Mouse (Mus musculus): ENCODE results near the gene AU015836.
"Not testable (repeated sequence)": the region's sequence is repeated elsewhere in the genome, so short reads cannot be mapped to it uniquely, and the experiment has no call there.

AU015836 gene

DNA sequence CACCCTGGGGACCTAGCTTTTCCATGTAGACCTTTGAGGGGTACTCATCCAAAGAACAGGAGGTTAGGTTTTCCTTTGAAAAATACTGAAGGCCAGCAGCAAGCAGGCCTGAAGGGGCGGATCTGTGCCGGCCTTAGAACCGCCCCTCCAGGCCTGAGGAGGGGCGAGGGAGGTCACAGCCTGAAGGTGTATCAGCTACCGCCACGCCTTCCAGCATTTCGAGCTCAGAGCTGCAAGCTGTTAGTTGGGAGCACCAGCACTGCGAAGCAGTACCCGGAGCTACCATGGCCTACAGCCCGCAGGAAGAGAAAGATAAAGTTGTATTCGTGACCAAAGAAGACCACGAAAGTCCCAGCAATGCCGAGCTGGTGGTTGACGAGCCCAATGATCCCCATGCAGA is at the start of gene AU015836:
Gene AU015836 (plus strand): TSS at position 216 of the 400 bp plus-strand sequence.
- DNase-seq (ENCODE audit: inconsistent age in 2 of 2, low spot score in 1 of 2) = no peak

DNA sequence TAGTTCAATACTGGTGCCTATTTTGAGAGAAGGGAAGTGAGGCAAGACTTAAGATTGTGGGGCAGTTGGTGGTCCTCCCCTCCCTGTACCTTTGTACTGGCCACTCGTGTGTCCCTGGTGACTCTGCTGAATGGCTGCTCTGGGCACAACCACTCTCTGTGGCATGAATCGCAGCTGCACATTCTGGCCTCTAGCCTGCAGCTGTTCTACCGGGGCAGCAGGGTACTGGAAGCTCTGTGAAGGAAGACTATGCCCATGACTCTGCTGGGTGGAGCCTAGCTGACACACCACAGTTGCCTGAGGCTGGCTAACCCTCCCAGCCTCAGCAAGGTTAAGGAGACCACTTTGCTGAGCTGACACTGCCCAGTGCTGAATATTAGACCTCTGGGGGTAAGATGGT is 49.4 kb upstream of the AU015836 start:
- DNase-seq (ENCODE audit: inconsistent age in 2 of 2, low spot score in 1 of 2) = no peak

DNA sequence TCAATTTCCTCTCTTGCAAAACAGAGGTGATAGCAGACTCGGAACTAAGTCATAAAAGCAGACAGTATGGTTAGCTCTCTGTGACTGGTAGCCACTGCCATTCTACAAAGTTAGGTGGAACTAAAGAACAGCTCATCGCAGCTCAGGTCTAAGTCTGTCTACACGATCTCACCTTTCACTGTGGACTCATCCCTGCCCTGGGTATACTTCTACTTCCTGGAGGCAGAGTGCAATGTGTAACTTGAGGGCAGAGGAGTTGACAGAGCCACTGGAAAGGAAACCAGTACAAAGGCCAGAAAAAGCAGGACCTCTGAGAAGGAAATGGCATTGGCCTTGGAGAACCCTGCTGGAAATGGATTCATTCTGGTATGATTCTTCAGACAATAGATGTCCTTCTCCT is 40.1 kb upstream of the AU015836 start:
- DNase-seq (ENCODE audit: inconsistent age in 2 of 2, low spot score in 1 of 2) = no peak

DNA sequence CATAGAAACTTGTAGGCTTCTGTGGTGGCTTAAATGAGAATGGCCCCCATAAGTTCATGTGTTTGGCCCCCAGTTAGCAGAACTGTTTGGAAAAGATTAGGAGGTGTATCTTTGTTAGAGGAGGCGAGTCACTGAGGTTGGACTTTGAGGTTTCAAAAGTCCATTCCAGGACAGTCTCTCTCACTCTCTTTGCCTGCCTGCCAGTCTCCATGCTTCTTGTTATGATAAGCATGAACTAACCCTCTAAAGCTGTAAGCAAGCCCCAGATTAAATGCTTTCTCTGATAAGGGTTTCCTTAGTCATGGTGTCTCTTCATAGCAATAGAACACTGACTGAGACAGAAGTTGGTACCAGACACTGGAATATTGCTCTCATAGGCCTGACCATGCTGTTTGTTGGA is 39.7 kb upstream of the AU015836 start:
- no peak for DNase-seq (ENCODE audit: inconsistent age in 2 of 2, low spot score in 1 of 2)

DNA sequence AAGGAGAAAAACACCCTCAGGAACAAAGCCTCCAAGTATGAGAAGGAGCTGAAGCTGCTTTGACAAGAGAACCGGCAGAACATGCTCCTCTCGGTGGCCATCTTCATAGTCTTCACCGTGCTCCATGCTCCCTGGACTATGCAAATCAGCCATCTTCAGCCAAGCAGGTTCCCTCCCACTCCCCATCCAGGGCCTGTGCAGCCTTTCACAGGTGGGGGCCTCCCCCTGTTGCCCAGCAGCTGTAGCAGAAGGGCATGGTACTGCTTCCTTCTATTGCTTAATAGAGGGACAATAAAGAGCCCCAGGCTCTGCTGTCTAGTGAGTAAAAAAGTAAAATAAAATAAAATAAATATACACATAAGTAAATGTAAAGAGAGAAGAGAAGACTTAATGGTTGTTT is 36.8 kb upstream of the AU015836 start:
- no peak for DNase-seq (ENCODE audit: inconsistent age in 2 of 2, low spot score in 1 of 2)

DNA sequence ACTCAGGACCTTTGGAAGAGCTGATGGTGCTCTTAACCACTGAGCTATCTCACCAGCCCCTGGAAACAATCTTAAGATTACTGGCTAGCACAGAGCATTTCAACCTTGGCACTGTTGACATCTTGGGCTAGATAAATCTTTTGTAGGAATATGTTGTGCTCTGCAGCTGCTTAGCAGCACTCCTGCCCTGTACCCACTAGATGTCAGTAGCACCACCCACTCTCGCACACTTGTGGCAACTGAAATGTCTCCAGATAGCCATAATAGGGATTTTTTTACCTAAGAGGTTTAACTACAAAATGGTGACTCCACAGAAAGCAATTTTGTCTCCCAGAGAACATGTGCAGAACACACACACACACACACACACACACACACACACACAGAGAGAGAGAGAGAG is 11.7 kb upstream of the AU015836 start:
- DNase-seq (ENCODE audit: inconsistent age in 2 of 2, low spot score in 1 of 2) = peak; percentile 23 to 58

DNA sequence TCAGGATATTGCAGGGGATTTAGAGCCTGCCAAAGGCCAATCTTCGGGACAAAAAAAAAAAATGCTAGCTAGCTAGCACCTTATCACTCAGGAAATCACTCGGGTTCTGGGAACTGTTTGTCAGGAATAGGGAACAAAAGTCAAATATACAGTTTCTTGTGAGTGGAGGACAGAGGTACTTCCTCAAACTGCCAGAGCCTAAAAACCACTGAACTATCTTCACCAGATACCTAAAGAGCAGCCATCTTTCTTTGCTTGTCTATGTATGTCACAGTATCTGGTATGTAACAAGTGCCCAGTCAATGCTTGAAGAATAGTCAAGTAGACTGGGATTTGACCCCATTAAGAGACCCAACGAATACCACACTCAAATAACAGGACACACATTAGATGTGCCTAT is 10.0 kb upstream of the AU015836 start:
- DNase-seq (ENCODE audit: inconsistent age in 2 of 2, low spot score in 1 of 2) = no peak

DNA sequence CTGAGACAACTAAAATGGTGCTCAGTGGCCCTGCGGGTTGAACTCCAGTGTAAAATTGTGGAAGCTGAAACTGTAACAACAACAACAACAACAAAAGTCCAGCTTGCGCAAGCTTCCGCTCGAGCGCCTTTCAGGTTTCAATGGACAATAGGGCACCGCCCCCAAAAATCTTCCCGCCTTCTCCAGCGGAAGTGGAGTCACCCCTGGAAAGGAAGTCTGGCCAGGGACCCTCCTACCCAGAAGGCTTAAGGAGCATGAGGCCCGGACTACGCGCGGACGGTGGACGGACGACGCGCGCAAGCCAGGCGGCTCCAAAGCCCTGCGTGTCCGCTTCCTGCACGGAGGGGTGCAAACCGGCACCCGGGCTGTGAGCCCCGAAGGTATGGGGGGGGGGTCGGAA is 11.9 kb downstream of the AU015836 start:
- no peak for DNase-seq (ENCODE audit: inconsistent age in 2 of 2, low spot score in 1 of 2)

DNA sequence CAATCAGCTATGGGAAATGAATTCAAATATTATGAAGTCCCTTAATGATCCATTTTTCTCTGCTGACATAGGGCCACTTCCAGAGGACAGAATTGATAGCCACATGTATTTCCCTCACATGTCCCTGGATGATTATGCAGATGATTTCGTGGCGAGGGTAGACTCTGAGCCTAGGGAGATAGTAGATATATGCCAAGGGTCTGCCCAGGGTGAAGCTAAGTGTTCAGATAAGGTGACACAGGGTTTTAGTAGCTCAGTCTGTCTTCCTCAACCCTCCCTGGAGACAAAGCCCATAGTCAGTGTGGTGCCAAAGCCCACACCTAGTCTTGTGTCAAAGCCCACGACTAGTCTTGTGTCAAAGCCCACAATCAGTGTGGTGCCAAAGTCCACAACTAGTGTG is 13.7 kb downstream of the AU015836 start:
- no peak for DNase-seq (ENCODE audit: inconsistent age in 2 of 2, low spot score in 1 of 2)

DNA sequence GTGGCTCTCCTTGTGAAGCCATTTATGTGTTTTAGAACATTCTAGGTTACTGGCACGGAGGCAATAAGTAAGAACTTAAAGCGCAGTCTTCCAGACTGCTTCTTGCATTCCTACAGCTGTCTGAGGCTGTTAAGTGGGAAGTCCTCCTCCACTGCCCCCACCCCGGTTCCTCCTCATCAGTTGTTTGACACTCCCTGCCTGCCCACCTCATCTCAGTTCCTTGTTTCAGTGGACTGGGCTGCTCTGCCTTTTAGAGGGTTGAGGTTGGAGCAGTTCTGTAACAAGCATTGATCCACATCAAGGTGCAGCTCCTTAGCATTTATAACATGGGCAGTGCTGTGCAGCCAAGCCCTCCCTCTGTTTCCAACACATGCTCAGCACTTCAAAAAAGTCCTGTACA is 16.6 kb downstream of the AU015836 start:
- not testable (repeated sequence) for DNase-seq (ENCODE audit: inconsistent age in 2 of 2, low spot score in 1 of 2)

DNA sequence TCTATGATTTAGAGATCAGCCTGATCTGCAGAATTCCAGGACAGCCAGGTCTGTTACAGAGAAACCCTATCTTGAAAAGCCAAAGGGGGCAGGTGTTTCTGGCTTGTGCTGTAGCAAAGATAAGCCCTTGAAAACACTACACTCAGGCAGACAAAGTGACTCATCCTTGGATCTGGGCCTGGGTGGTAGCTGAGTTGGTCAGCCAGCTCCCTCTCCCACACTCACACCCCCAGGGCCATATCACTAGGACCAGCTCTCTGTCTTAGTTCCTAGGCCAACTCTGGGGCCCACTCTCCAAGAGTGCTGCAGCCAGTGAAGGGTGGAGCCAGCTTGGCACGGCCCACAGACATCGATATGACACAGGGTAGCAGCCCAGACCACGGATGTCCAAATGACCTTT is 38.5 kb downstream of the AU015836 start:
- peak; percentile 6 to 47 for DNase-seq (ENCODE audit: inconsistent age in 2 of 2, low spot score in 1 of 2)

DNA sequence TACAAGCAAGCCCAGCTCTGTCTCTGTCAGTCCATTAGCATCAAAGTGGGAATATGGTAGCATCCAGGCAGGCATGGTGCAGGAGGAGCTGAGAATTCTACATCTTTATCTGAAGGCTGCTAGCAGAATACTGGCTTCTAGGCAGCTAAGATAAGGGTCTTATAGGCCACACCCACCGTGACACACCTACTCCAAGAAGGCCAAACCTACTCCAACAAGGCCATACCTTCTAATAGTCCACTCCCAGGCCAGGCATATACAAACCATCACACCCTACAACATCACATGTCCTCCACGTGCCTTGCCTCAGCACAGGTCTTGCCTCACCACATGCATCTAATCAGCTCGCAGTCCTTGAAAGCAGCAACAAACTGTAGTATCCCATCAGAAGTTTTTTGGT is 41.0 kb downstream of the AU015836 start:
- no peak for DNase-seq (ENCODE audit: inconsistent age in 2 of 2, low spot score in 1 of 2)

DNA sequence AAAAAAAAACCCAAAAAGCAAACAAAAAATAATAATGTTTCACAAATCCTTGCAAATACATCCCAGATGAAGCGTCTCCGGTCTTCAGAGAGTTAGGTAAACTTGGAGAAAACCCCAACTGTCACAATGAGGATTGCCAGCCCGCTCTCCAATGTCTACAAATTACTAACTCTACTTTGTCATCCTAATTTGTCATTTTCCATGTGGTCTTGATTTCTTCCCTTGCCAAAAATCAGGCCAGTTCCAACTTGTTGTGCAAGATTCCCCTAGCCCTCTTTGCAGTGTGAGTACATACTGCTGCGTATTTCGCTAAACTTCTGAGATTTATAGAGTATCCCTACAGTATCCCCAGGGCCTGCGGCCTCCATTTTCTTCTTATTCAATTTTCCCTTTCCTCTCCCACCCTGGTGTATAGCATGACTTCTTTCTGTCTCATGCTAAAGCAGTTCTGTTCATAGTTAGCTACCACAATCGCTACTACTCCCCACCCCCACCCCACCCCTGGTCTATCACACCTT is 43.3 kb downstream of the AU015836 start:
- no peak for DNase-seq (ENCODE audit: inconsistent age in 2 of 2, low spot score in 1 of 2)

DNA sequence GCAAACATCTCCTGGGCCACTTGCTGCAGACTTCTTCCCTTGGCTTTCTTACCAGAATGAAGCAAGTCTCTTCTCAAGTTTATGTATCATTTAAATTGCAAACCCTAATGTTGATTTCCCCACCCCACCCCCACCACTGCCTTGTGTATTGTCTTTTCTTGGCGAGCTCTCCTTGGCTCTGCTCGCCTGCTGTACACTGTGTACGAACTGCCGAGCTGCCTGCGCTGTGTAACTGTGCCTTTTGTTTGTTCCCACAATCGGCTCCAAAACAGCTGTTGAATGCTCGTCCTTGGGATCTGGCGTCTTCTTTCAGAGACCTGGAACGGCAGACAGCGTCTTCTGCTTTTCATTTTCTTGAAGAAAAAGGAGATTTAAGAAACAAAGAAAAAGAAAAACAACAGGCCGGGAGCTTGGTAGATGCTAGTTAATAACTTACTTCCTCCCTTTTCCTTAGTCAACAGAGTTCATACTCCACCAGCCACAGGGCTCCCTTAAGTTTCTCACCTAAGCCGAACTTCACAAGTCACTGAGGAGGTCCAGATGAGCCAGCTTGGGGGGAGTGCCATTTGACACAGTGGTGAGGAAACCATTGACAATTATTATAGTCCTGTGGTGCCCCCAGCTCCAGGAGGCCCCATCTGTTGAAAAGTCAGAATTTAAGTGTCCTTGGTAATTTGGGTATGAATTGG is 44.2 kb downstream of the AU015836 start:
- peak; percentile 4 to 41 for DNase-seq (ENCODE audit: inconsistent age in 2 of 2, low spot score in 1 of 2)

DNA sequence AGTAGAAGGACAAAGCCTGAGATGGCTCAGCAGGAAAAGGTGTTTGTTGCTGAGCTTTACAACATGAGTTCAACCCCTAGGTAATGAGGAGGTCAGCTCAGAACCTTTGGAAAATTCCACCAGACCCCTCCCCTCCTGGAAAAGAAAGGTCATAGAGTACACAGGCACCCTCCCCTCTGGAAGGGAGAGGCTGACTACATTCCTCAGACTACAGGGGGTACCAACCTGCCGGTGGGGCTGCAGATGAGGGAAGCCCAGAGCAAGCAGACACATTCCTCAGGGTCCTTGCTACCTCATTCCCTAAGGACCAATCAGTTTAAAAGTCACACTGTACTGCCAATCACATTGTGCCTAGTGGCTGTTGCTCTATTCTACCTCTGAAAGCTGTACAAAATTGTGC is 48.4 kb downstream of the AU015836 start:
- DNase-seq (ENCODE audit: inconsistent age in 2 of 2, low spot score in 1 of 2) = no peak

DNA sequence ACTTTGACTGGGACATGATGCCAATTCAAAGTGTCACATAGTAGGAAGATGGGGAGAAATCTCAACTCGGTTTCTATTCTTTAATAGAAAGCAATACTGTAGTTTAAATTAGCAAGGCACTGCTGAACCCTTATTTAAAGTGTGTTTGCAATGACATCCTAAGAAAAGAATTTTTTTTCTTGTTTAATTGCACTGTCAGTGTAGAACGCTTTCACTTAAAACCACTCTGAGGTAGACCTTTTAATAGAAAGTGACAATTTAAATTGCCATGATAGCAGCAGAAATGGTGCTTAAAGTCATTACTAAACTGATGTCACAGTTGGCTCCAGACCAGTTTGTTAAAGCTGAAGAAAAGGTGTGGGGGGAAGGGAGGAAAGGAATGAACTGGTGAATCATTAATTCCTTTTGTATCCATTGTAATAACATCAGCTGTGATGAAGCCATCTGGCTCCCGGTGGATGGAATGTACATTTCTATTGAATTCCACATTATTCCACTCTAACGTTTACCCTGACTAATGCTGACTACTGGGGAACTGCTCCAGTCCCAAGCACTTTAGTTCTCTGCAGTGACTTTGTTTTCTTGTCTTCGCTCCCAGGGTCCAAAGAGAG is 53.9 kb downstream of the AU015836 start:
- DNase-seq (ENCODE audit: inconsistent age in 2 of 2, low spot score in 1 of 2) = no peak
